Mouse (Mus musculus) CD4-positive, CD25-positive, alpha-beta regulatory T cell, adult 2 months (primary cell): Measurements from ENCODE around the gene Wfdc9.
"Not testable (repeated sequence)": the region's sequence is repeated elsewhere in the genome, so short reads cannot be mapped to it uniquely, and the experiment has no call there.

Source experiments
- DNase-seq: peaks from one replicate; pipeline ENCODE4 v3.0.0-alpha.2; 2012; ENCODE audit warnings: low read depth, low spot score

Gene Wfdc9

GRCm38 (mm10) chr2:164619050-164619449 lies 37.3 kb downstream of the Wfdc9 start:
- DNase-seq = no peak

GRCm38 (mm10) chr2:164615386-164615785 lies 41.0 kb downstream of the Wfdc9 start:
- no peak for DNase-seq

- not testable (repeated sequence) for DNase-seq
These were observed 42.9 kb downstream of the Wfdc9 start, which contains the start of the genes Wfdc6b and Wfdc8 for GRCm38 (mm10) chr2:164613471-164613870. Gene Wfdc6b (plus strand): TSS chr2:164613522. Gene Wfdc8 (minus strand): TSS chr2:164613626.

- no peak for DNase-seq
These were observed 47.6 kb downstream of the Wfdc9 start for GRCm38 (mm10) chr2:164608781-164609180.

GRCm38 (mm10) chr2:164604411-164604810 lies 52.0 kb downstream of the Wfdc9 start:
- DNase-seq = no peak

GRCm38 (mm10) chr2:164603482-164603881 lies 52.9 kb downstream of the Wfdc9 start:
- DNase-seq = no peak

- DNase-seq = peak; percentile 15
These were observed 56.2 kb downstream of the Wfdc9 start for GRCm38 (mm10) chr2:164600179-164600578.
